Mouse (Mus musculus): ENCODE data around the gene Aox1.
"Not testable (repeated sequence)": the region's sequence is repeated elsewhere in the genome, so short reads cannot be mapped to it uniquely, and the experiment has no call there.

Gene Aox1

GRCm38 (mm10) chr1:58029636-58030117, at the start of gene Aox1:
Gene Aox1, plus strand, starts transcription at chr1:58029931.
- DNase-seq (ENCODE audit: low spot score in 2 of 2), result no peak

- no peak for DNase-seq (ENCODE audit: low spot score in 2 of 2)
Observed at GRCm38 (mm10) chr1:57989052-57989600, 40.6 kb upstream of the Aox1 start.

GRCm38 (mm10) chr1:57991277-57991676, 38.5 kb upstream of the Aox1 start:
- DNase-seq (ENCODE audit: low spot score in 2 of 2), result no peak

GRCm38 (mm10) chr1:57995432-57996132, 34.1 kb upstream of the Aox1 start, which contains the start of gene Sgo2a:
Gene Sgo2a, plus strand, starts transcription at chr1:57995971.
- DNase-seq (ENCODE audit: low spot score in 2 of 2), result peak; percentile 75 to 89

- no peak for DNase-seq (ENCODE audit: low spot score in 2 of 2)
Observed at GRCm38 (mm10) chr1:57996133-57996615, 33.6 kb upstream of the Aox1 start.

- no peak for DNase-seq (ENCODE audit: low spot score in 2 of 2)
Observed at GRCm38 (mm10) chr1:57998146-57998545, 31.6 kb upstream of the Aox1 start.

- DNase-seq (ENCODE audit: low spot score in 2 of 2), result not testable (repeated sequence)
Observed at GRCm38 (mm10) chr1:58006388-58006787, 23.3 kb upstream of the Aox1 start.

- no peak for DNase-seq (ENCODE audit: low spot score in 2 of 2)
Observed at GRCm38 (mm10) chr1:58018856-58019255, 10.9 kb upstream of the Aox1 start, which contains the start of gene Kctd18. Gene Kctd18, minus strand, starts transcription at chr1:58018956.

- DNase-seq (ENCODE audit: low spot score in 2 of 2), result no peak
Observed at GRCm38 (mm10) chr1:58027707-58028106, 2.0 kb upstream of the Aox1 start.

GRCm38 (mm10) chr1:58030156-58030871, 583 bp downstream of the Aox1 start:
- DNase-seq (ENCODE audit: low spot score in 2 of 2), result peak in 1 of 2 experiments; percentile 51

- DNase-seq (ENCODE audit: low spot score in 2 of 2), result peak in 1 of 2 experiments; percentile 43
Observed at GRCm38 (mm10) chr1:58031160-58031769, 1.5 kb downstream of the Aox1 start.

- not testable (repeated sequence) for DNase-seq (ENCODE audit: low spot score in 2 of 2)
Observed at GRCm38 (mm10) chr1:58037306-58037705, 7.6 kb downstream of the Aox1 start.

GRCm38 (mm10) chr1:58045076-58045475, 15.3 kb downstream of the Aox1 start:
- DNase-seq (ENCODE audit: low spot score in 2 of 2), result no peak

- DNase-seq (ENCODE audit: low spot score in 2 of 2), result no peak
Observed at GRCm38 (mm10) chr1:58045546-58045945, 15.8 kb downstream of the Aox1 start.

- DNase-seq (ENCODE audit: low spot score in 2 of 2), result no peak
Observed at GRCm38 (mm10) chr1:58046721-58047290, 17.1 kb downstream of the Aox1 start.

GRCm38 (mm10) chr1:58049126-58049525, 19.4 kb downstream of the Aox1 start:
- DNase-seq (ENCODE audit: low spot score in 2 of 2), result no peak

- no peak for DNase-seq (ENCODE audit: low spot score in 2 of 2)
Observed at GRCm38 (mm10) chr1:58055598-58055997, 25.9 kb downstream of the Aox1 start.

- DNase-seq (ENCODE audit: low spot score in 2 of 2), result no peak
Observed at GRCm38 (mm10) chr1:58056074-58056807, 26.5 kb downstream of the Aox1 start.

GRCm38 (mm10) chr1:58056939-58057338, 27.2 kb downstream of the Aox1 start:
- no peak for DNase-seq (ENCODE audit: low spot score in 2 of 2)

GRCm38 (mm10) chr1:58058846-58059245, 29.1 kb downstream of the Aox1 start:
- DNase-seq (ENCODE audit: low spot score in 2 of 2), result no peak

- DNase-seq (ENCODE audit: low spot score in 2 of 2), result no peak
Observed at GRCm38 (mm10) chr1:58062131-58062530, 32.4 kb downstream of the Aox1 start.

All from cerebellum, postnatal 4 days (tissue).